22 mouse cellular contexts compared by ENCODE assay signal in the genomic region with DNA sequence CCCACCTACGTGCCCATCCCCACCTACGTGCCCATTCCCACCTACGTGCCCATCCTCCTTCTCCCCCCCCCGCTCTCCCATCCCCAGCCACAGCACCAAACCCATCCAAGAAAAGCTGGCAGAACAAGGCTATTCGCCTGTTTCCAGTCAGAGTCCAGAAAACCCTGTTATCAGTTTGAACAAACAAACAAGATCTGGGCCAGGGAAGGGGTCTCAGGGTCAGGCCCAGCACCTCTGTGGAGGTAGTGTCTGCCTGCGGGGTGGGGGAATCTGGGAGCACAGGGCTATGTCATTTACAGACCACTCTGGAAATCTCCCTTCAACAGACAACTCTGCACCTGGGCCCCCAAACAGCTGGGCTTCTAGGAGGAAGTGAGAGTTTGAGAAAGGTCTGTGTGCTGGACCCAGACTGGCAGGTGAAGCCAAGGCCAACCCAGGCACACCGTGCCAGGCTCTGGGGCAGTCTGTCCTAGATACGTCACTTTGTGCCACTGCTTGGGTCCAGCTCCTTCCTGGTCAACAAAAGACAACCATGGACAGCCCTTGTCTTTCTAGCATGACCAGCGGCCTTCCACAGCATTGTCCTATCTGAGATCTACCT. TPM values are rescaled to one million over a fixed set of nuclear protein-coding genes. Genes with fewer than 3 reads are reported as not detected.
"Had no signal": no experiment of that assay in that cellular context is flagged by ENCODE, and none has a peak within 500 bp of the region (broad histone marks: within the 10 kb centered on the region; RNA-seq: fewer than 3 reads in every experiment).

No protein-coding gene starts in this region.

- DNase-seq: kidney, adult 11 months; kidney, adult 8-10 months; kidney, postnatal 10 days; kidney, postnatal 36 days; layer of hippocampus, postnatal 36 days; left cerebral cortex, postnatal 4 days; liver, embryonic 13.5 days; lung, adult 2 months; lung, postnatal 14 days; lung, postnatal 4 days; midbrain, embryonic 14.5 days; thymus, postnatal 25 days had no signal

- H3K4me2 ChIP-seq: intestine, embryonic 15.5 days; kidney, embryonic 15.5 days; limb, embryonic 12.5 days; limb, embryonic 15.5 days; liver, embryonic 13.5 days; midbrain, embryonic 11.5 days; neural tube, embryonic 12.5 days; neural tube, embryonic 15.5 days had no signal

- H3K4me1 ChIP-seq: liver, embryonic 13.5 days had no signal

- H3K9ac ChIP-seq: intestine, embryonic 15.5 days; kidney, embryonic 15.5 days; limb, embryonic 12.5 days; limb, embryonic 15.5 days; liver, embryonic 13.5 days; neural tube, embryonic 12.5 days; neural tube, embryonic 15.5 days had no signal

- H3K9me3 ChIP-seq: intestine, embryonic 15.5 days; kidney, embryonic 15.5 days; limb, embryonic 12.5 days; limb, embryonic 15.5 days; liver, embryonic 13.5 days; neural tube, embryonic 12.5 days; neural tube, embryonic 15.5 days had no signal

- H3K36me3 ChIP-seq: intestine, embryonic 15.5 days; kidney, embryonic 15.5 days; limb, embryonic 15.5 days; liver, embryonic 13.5 days; neural tube, embryonic 12.5 days; neural tube, embryonic 15.5 days had no signal

- ATAC-seq: intestine, embryonic 15.5 days had no signal

- H3K27ac ChIP-seq: intestine, embryonic 15.5 days; kidney, embryonic 15.5 days; left cerebral cortex, adult 2 months; limb, embryonic 12.5 days; limb, embryonic 15.5 days; liver, embryonic 13.5 days; neural tube, embryonic 12.5 days; neural tube, embryonic 15.5 days had no signal

- H3K27me3 ChIP-seq: limb, embryonic 15.5 days had no signal

- H3K4me3 ChIP-seq: intestine, embryonic 15.5 days; kidney, embryonic 15.5 days; left cerebral cortex, adult 2 months; limb, embryonic 12.5 days; limb, embryonic 15.5 days; liver, embryonic 13.5 days; neural tube, embryonic 12.5 days; neural tube, embryonic 15.5 days had no signal

RNA-seq across cellular contexts. Expression of a gene that starts 7.6 kb away (rescaled TPM):
- total RNA-seq: megakaryocyte progenitor cell, adult 5-6 weeks; megakaryocyte-erythroid progenitor cell, adult 5-6 weeks had no signal
